Mouse (Mus musculus) left cerebral cortex, adult 2 months (tissue): ENCODE data around the gene Zcchc17. TPM values are rescaled to one million over a fixed set of nuclear protein-coding genes. Genes with fewer than 3 reads are reported as not detected.

Source experiments
- DNase-seq, 2 experiments: peaks; one replicate each; pipeline ENCODE4 v3.0.0; 2021 to 2022; ENCODE audit warnings: low spot score in 2 of 2, mixed read lengths in 1 of 2; ENCODE audit errors: extremely low spot score in 1 of 2
- H3K27ac ChIP-seq: fragments of 200-600 bp; 2 replicates; pipeline ENCODE4 v1.8.1; 2022
- H3K4me3 ChIP-seq: fragments of 200-600 bp; 2 replicates; pipeline ENCODE4 v1.8.1; 2022
- CTCF ChIP-seq: fragments of 200-600 bp; IDR thresholded peaks from 2 replicates; pipeline ENCODE4 v1.8.1; 2022; ENCODE audit warnings: antibody characterized with exemption, mild to moderate bottlenecking, moderate library complexity
- intact Hi-C: fragments of 180-260 bp; cut with DNase I; formaldehyde crosslinking; loops from one replicate; pipeline ENCODE4 v1.15.1; 2025
- total RNA-seq, 2 experiments: library from RNA; stranded (reverse); gene quantifications; 2 replicates each; pipeline ENCODE4 v1.2.3; 2021

Zcchc17 gene
- total RNA-seq, 2 experiments from 2014 or later = 64.0 to 64.2 TPM

GRCm38 (mm10) chr4:130297123-130297529 lies 62.6 kb downstream of the Zcchc17 start:
- peak; percentile 63 for TF ChIP-seq CTCF
- H3K27ac ChIP-seq = no peak overlapping the region

DNA sequence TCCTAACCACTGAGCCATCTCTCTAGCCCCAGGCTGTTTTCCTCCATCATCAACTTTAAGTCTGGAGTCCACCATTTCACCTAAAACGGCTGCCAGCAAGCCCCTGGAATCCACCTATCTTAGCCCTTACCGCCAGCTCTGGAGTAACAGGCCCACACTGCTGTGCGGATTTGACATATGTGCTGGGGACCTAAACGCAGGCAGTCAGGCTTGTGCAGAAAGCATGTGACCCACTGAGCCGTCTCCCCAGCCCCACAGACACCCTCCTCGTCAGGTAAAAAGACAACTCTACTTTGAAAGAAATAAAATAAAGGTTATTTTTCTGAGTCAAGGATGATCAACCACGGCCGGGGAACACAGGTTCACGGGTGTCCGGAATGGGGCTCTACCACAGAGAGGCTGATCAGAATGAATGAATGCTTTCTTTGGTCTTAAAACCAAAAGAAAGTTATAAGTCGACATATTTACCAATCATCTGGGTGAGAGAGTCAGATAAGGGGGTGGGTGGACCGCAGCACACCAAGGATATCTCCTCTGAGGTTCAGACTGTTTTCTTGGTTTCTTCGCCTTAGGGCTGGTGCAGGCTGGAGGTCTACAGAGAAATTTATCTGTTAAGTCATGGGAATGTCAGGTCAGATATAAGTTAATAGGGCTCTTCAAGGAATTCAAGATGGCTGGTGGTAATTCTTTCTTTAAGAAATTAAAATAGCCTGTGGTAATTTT lies 63.3 kb downstream of the Zcchc17 start:
- DNase-seq = no peak
- intact Hi-C loops = no loop called here
- Histone ChIP-seq H3K4me3 (no peak overlapping the region), H3K27ac (no peak overlapping the region)
- no peak for TF ChIP-seq CTCF

More at GRCm38 (mm10) chr4:130297123-130297529, 62.6 kb downstream of the Zcchc17 start:
- H3K4me3 ChIP-seq = no peak overlapping the region
- no peak for DNase-seq
- intact Hi-C loops = no loop called here

GRCm38 (mm10) chr4:130295047-130295745 lies 64.5 kb downstream of the Zcchc17 start:
- no peak; the same call in 1 of the 2 replicates for TF ChIP-seq CTCF
- Histone ChIP-seq H3K4me3 (no peak overlapping the region), H3K27ac (no peak overlapping the region)
- intact Hi-C loops = no loop called here
- no peak for DNase-seq

DNA sequence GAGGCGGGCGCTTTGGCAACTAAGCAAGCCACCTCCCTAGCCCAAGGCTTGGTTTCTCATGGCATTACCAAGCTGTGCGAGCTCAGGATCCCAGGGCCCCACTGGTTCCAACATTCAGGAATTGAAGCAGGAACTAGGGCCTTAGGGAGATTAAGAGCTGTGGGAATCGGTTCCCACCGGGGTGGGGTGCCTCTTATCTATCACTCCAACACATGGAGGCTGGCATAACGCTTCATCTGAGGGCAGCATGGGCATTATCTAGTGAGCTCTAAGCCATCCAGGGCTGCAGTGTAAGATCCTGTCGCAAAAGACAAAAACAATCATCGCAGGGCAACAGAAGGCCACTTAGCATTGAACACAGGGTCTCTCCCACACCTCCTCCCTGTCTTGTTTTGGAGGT lies 65.2 kb downstream of the Zcchc17 start:
- TF ChIP-seq CTCF = no peak

GRCm38 (mm10) chr4:130292271-130292670 lies 67.5 kb downstream of the Zcchc17 start:
- TF ChIP-seq CTCF = peak; percentile 92

More for the DNA sequence above, 65.2 kb downstream of the Zcchc17 start:
- Histone ChIP-seq H3K27ac (no peak overlapping the region), H3K4me3 (no peak overlapping the region)
- intact Hi-C loops = no loop called here
- DNase-seq = no peak

GRCm38 (mm10) chr4:130289824-130290223 lies 69.9 kb downstream of the Zcchc17 start:
- TF ChIP-seq CTCF = no peak
- no peak for DNase-seq
- Histone ChIP-seq H3K4me3 (no peak overlapping the region), H3K27ac (no peak overlapping the region)
- intact Hi-C loops = no loop called here

More at GRCm38 (mm10) chr4:130292271-130292670, 67.5 kb downstream of the Zcchc17 start:
- Histone ChIP-seq H3K4me3 (no peak overlapping the region), H3K27ac (no peak overlapping the region)
- intact Hi-C loops = loop anchor here (1.0 to 2.0 kb wide), 2 partner anchors 27 to 93 kb away; no protein-coding TSS in a partner anchor
- peak; percentile 60 to 80 for DNase-seq

GRCm38 (mm10) chr4:130286531-130286930 lies 73.2 kb downstream of the Zcchc17 start:
- intact Hi-C loops = no loop called here
- no peak for TF ChIP-seq CTCF

GRCm38 (mm10) chr4:130283826-130284225 lies 75.9 kb downstream of the Zcchc17 start:
- intact Hi-C loops = no loop called here
- no peak overlapping the region for H3K4me3 ChIP-seq
- no peak overlapping the region; the same call in 1 of the 2 replicates for H3K27ac ChIP-seq
- DNase-seq = no peak
- no peak for TF ChIP-seq CTCF

More at GRCm38 (mm10) chr4:130286531-130286930, 73.2 kb downstream of the Zcchc17 start:
- no peak overlapping the region for H3K27ac ChIP-seq
- no peak overlapping the region for H3K4me3 ChIP-seq
- DNase-seq = no peak

GRCm38 (mm10) chr4:130282856-130283255 lies 76.9 kb downstream of the Zcchc17 start:
- no peak for DNase-seq
- Histone ChIP-seq H3K4me3 (no peak overlapping the region), H3K27ac (no peak overlapping the region)
- no peak for TF ChIP-seq CTCF
- intact Hi-C loops = no loop called here

DNA sequence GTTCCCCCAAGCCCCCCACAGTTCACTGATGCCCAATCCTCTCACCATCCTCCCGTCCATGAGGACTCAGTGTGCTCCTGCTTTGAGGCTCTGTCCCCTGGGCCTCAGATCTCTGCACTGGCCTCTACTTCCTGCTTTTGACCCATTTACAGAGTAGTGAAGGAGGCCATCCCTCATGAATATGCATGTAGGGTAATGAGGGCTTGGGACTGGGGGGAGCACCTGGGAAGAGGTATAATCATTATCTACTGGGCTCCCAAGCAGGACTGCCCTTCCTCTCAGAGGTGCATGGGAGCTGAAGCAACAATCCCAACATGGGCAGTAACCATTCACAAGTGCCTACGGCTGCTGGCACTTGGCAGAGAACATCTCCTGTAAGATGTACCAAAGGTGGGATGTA lies 80.6 kb downstream of the Zcchc17 start, which contains the start of gene Serinc2:
TSS of gene Serinc2 (minus strand) at position 101 of the 400 bp plus-strand sequence.
- TF ChIP-seq CTCF = no peak
- no peak within 1 kb of the TSS for H3K27ac ChIP-seq
- no peak within 1 kb of the TSS for H3K4me3 ChIP-seq
- no peak for DNase-seq
- intact Hi-C loops = no loop called here

- Histone ChIP-seq H3K4me3 (no peak overlapping the region), H3K27ac (no peak overlapping the region)
- no peak for DNase-seq
- intact Hi-C loops = no loop called here
- no peak for TF ChIP-seq CTCF
Observed at GRCm38 (mm10) chr4:130276573-130277176, 83.1 kb downstream of the Zcchc17 start.

DNA sequence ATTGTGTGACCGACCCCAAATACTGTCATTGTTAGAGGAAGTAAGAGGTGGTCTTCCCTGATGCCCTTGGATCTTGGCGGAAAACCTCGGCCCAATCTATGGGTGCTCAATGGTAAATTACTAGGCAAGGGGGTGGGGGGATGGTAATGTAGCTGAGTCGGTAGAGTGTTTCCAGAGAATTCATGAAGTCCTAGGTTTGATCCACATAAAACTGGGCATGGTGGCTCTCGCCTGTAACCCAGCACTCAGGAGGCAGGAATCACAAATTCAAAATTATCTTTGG lies 84.0 kb downstream of the Zcchc17 start:
- TF ChIP-seq CTCF = no peak
- intact Hi-C loops = no loop called here
- Histone ChIP-seq H3K4me3 (peak overlapping the region; percentile 64), H3K27ac (no peak overlapping the region; the same call in 1 of the 2 replicates)
- no peak for DNase-seq
